Mouse (Mus musculus) hindbrain, embryonic 15.5 days (tissue): ENCODE results near the gene Poc1b. TPM values are rescaled to one million over a fixed set of nuclear protein-coding genes. Genes with fewer than 3 reads are reported as not detected.

Experiments used
- ATAC-seq: fragments of 200-750 bp; cut with Nextera tagmentation; 2 replicates; pipeline ENCODE4 v1.8.0; 2017; ENCODE audit warnings: low read depth, moderate number of reproducible peaks, moderate TSS enrichment; ENCODE audit not compliant: low FRiP score
- H3K27ac ChIP-seq: fragments of 300-500 bp; sonication (generic); replicated peaks from 2 replicates; pipeline ENCODE4 v1.5.1; 2015; ENCODE audit warnings: mild to moderate bottlenecking, inconsistent platforms
- H3K27me3 ChIP-seq: fragments of 300-500 bp; sonication (generic); 2 replicates; pipeline ENCODE4 v1.6.1; 2015; ENCODE audit warnings: control low read depth, inconsistent platforms
- H3K36me3 ChIP-seq: fragments of 300-500 bp; sonication (generic); 2 replicates; pipeline ENCODE4 v1.6.1; 2015; ENCODE audit warnings: control low read depth, inconsistent platforms
- H3K4me1 ChIP-seq: fragments of 300-500 bp; sonication (generic); replicated peaks from 2 replicates; pipeline ENCODE4 v1.6.1; 2015; ENCODE audit warnings: control low read depth, inconsistent platforms
- H3K4me2 ChIP-seq: fragments of 300-500 bp; sonication (generic); 2 replicates; pipeline ENCODE4 v1.6.1; 2015; ENCODE audit warnings: moderate library complexity, mild to moderate bottlenecking, inconsistent platforms
- H3K4me3 ChIP-seq: fragments of 300-500 bp; sonication (generic); 2 replicates; pipeline ENCODE4 v1.5.1; 2015; ENCODE audit warnings: mild to moderate bottlenecking, inconsistent platforms
- H3K9ac ChIP-seq: fragments of 300-500 bp; sonication (generic); 2 replicates; pipeline ENCODE4 v1.6.1; 2015; ENCODE audit warnings: inconsistent platforms
- H3K9me3 ChIP-seq: fragments of 300-500 bp; sonication (generic); 2 replicates; pipeline ENCODE4 v1.6.1; 2016; ENCODE audit warnings: control low read depth, inconsistent platforms
- WGBS: fragments of 180-500 bp; shearing (Covaris S2); methylation state at CpG from one replicate; pipeline ENCODE4 v1.1.7; 2015; 5-methylcytosine and 5-hydroxymethylcytosine counted together
- polyA plus RNA-seq: library from polyadenylated mRNA; unstranded; fragments of >200 nt; fragmentation: Nextera tagmentation; extraction: Ambion mirVana; gene quantifications from 2 replicates; pipeline ENCODE4 v1.2.1, GENCODE M21; 2015

The Poc1b gene
- 11.5 and 15.4 TPM in 2 replicates for polyA plus RNA-seq

DNA sequence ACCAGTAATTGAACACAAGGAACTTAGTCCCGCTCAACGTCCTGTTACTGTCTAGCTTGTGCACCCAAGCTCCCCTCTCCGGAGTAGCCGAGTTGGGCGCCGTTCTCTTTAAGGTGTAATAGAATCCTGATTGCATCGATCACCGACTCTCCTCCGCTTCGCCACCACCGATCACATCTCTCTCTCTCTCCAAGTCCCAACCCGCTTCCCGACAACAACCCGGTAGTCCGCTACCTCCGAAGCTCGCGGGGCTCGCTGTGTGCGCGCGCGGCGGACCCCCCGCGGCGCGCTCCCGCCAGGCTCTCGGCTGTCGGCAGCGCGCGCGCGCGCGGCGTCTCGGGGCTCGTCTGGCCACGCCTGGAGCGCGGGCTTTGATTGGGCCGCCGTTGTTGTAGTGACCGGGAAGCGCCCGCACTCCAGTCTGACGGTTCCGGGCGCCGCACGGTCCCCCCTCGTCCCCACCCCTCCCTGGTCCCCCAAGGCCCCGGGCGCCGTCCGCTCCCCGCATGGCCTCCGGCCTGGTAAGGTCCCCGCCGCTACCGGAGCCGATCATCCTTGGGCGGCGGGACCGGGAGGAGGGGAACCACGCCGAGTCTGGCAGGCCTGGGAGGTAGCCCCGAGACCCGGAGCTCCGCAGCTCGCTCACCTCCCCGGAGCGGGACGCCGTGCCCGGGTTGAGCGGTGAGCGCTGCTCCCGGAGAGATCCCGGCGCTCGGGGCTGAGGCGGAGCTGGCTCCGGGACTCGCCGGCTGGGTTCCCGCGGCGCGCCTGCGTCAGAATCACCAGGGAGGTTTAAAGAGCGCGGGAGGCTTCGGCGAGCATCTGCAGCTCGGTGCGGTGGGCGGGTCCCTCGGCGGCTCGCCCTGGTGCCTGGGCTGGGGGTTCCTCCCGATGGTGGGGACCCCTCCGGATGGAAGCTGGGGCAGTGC lies at the start of gene Poc1b:
TSS of gene Poc1b (plus strand) at position 334 of the 929 bp plus-strand sequence.
- H3K4me3 ChIP-seq = peak within 1 kb of the TSS; percentile 64
- under 1% methylated on average over 100 of the region's 106 CpGs for WGBS
- H3K9me3 ChIP-seq = no peaks in the 10 kb centered on the region
- no peaks in the 10 kb centered on the region for H3K27me3 ChIP-seq
- peak within 1 kb of the TSS; percentile 89 for H3K4me2 ChIP-seq
- peaks cover 41% of the 10 kb centered on the region for H3K4me1 ChIP-seq
- H3K36me3 ChIP-seq = peaks cover 9% of the 10 kb centered on the region; the same call in 1 of the 2 replicates
- H3K27ac ChIP-seq = peak within 1 kb of the TSS; percentile 89
- H3K9ac ChIP-seq = peak within 1 kb of the TSS; percentile 63
- peak; percentile 96 for ATAC-seq

DNA sequence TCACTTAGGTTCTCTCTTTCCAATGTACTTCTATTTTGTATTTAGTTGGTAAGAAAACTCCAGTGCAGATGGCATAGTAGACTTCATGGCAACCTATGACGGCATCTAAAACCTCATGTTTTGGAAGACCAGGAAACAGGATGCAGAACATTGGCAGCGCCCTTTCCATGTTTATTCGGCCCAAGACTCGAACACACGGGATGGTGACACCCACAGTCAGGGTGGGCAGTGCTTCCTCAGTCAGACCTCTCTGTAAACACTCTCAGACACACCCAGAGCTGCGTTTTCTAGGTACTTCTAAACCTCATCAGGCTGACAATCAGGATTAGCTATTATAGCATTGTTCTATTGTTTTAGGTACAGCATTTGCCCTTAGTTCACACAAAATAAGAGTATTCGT lies 46.2 kb upstream of the Poc1b start:
- H3K4me2 ChIP-seq = no peak overlapping the region
- no peaks in the 10 kb centered on the region for H3K4me1 ChIP-seq
- H3K27me3 ChIP-seq = no peaks in the 10 kb centered on the region
- no peaks in the 10 kb centered on the region for H3K9me3 ChIP-seq
- no peak overlapping the region for H3K27ac ChIP-seq
- no peak for ATAC-seq
- no peaks in the 10 kb centered on the region for H3K36me3 ChIP-seq
- no peak overlapping the region for H3K9ac ChIP-seq
- WGBS = 93% methylated on average over 7 of the region's 7 CpGs
- H3K4me3 ChIP-seq = no peak overlapping the region

DNA sequence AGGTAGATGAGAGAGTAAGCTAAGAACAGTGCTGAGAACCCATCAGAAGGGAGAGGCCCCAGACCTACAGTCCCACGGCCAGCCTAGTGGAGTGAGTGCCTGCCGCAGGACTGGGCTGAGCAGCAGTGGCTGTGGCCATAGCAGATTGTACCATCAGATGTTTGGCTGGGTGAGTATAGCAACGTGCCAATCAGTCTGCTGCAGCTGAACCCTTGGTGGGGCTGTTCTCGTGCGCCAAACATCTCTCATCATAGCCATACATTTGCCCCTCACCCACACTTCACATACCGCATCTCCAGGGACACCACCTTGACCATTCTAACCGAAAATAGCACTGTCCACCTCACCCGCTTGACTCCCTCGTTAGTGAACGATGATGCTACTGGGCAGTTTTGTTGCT lies 45.4 kb upstream of the Poc1b start:
- H3K9me3 ChIP-seq = no peaks in the 10 kb centered on the region
- H3K27ac ChIP-seq = no peak overlapping the region
- ATAC-seq = no peak
- no peak overlapping the region for H3K9ac ChIP-seq
- 90% methylated on average over 10 of the region's 10 CpGs for whole genome bisulfite sequencing
- no peaks in the 10 kb centered on the region for H3K36me3 ChIP-seq
- no peaks in the 10 kb centered on the region for H3K27me3 ChIP-seq
- H3K4me1 ChIP-seq = no peaks in the 10 kb centered on the region
- no peak overlapping the region for H3K4me3 ChIP-seq
- no peak overlapping the region for H3K4me2 ChIP-seq

DNA sequence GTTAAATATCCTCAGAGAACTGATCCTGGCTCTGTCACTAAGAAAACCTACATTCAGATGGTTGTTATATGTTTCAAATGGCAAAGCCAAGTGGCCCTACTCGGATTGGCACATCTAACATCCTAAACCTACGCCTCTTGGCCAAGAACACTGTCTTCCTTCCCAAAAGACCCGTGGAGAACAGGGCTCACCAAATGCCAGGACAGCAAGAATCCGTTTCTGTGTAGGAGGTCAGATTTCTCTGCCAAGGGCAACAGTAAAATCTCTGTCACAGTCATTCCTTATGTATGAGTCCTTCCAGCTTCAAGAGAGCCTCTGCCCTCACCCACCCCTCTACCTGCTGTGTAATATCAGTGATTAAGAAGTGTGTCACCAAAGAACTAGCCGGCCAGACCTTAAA lies 44.3 kb upstream of the Poc1b start:
- Histone ChIP-seq H3K9me3 (no peaks in the 10 kb centered on the region), H3K4me2 (no peak overlapping the region), H3K9ac (no peak overlapping the region), H3K4me3 (no peak overlapping the region), H3K36me3 (no peaks in the 10 kb centered on the region), H3K27ac (no peak overlapping the region), H3K27me3 (no peaks in the 10 kb centered on the region), H3K4me1 (no peaks in the 10 kb centered on the region)
- 81% methylated on average over 5 of the region's 5 CpGs for WGBS
- no peak for ATAC-seq

DNA sequence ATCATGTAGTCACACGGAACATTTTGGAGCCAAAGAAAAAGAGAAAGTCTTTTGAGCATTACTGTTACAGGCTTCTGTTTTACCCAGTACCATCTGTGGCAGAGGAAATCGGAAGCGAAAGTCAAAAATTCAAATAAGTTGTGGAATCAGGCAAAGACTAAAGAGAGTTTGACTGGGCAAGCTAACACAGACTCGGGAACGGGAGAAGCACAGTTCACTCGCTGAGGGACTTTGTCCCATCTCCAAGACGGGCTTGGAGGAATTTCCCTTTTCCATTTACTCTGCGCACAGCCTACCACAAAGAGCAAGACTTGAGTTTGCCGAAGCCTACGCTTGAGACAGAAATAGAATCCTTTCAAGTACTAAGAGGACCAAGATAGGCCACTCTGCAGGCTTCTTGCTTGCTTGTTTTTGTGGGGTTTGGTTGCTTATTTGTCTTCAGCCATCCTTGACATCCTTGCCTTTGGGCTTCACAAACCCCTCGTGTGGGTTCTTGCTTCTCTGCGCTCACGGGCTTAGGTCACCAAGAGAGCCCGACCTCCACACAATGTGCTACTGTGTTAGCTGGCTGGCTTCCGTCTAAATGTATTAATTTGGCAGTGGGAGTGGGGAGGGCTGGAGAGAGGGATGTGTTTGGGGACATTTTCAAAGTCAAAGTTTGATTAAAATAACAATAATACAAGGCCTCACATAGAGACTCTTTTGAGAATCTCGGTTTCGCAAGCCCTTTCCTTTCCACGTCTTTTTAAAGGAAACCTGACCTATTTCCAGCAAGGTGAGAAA lies 30.5 kb upstream of the Poc1b start:
- Histone ChIP-seq H3K36me3 (no peaks in the 10 kb centered on the region), H3K27ac (no peak overlapping the region), H3K4me1 (no peaks in the 10 kb centered on the region), H3K27me3 (no peaks in the 10 kb centered on the region), H3K9ac (no peak overlapping the region), H3K4me3 (no peak overlapping the region), H3K9me3 (no peaks in the 10 kb centered on the region), H3K4me2 (no peak overlapping the region)
- WGBS = 70% methylated on average over 18 of the region's 18 CpGs
- no peak for ATAC-seq

DNA sequence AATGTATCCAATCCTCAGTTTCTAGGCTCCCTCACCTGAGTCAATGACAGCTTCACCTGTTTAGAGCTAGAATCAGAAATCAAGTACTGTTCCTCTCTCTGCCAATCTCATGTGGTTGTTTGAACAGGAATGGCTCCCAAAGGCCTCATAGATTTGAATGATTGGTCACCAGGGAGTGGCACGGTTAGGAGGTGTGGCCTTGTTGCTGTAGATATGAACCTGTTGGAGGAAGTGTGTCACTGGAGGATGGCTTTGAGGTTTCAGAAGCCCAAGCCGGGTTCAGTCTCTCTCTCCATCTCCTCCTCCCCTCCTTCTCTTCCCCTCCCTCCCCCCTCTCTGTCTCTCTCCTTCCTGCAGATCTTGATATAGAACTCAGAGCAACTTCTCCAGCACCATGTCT lies 28.2 kb upstream of the Poc1b start:
- Histone ChIP-seq H3K4me3 (no peak overlapping the region), H3K9ac (no peak overlapping the region), H3K36me3 (no peaks in the 10 kb centered on the region), H3K4me1 (no peaks in the 10 kb centered on the region), H3K27ac (no peak overlapping the region), H3K27me3 (no peaks in the 10 kb centered on the region), H3K4me2 (no peak overlapping the region), H3K9me3 (no peaks in the 10 kb centered on the region)
- WGBS = 90% methylated on average over 2 of the region's 2 CpGs
- ATAC-seq = no peak

DNA sequence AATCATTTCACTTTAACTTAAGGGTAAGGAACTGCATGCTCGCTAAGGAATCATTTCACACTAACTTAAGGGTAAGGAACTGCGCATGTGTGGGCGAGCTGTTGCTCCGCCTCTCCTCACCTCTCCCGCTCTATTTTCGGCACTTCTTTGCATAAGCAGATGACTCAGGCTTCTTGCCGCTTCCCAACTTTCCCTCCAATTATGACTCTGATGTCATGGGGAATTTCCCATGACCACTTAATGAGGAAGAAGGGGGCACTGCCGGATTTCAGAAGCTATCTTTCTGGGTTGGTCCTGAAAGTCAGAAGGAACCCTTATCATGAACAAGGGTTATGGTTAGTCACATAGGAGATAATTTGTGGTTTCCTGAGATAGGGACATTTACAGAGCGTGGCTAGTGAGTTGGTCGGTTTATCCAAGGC lies 25.3 kb upstream of the Poc1b start:
- no peak overlapping the region for H3K27ac ChIP-seq
- no peaks in the 10 kb centered on the region for H3K27me3 ChIP-seq
- H3K9ac ChIP-seq = no peak overlapping the region
- no peak for ATAC-seq
- H3K4me2 ChIP-seq = no peak overlapping the region
- no peaks in the 10 kb centered on the region for H3K36me3 ChIP-seq
- no peak overlapping the region for H3K4me3 ChIP-seq
- 89% methylated on average over 10 of the region's 10 CpGs for WGBS
- H3K9me3 ChIP-seq = no peaks in the 10 kb centered on the region
- H3K4me1 ChIP-seq = peaks cover 3% of the 10 kb centered on the region; the same call in 1 of the 2 replicates

DNA sequence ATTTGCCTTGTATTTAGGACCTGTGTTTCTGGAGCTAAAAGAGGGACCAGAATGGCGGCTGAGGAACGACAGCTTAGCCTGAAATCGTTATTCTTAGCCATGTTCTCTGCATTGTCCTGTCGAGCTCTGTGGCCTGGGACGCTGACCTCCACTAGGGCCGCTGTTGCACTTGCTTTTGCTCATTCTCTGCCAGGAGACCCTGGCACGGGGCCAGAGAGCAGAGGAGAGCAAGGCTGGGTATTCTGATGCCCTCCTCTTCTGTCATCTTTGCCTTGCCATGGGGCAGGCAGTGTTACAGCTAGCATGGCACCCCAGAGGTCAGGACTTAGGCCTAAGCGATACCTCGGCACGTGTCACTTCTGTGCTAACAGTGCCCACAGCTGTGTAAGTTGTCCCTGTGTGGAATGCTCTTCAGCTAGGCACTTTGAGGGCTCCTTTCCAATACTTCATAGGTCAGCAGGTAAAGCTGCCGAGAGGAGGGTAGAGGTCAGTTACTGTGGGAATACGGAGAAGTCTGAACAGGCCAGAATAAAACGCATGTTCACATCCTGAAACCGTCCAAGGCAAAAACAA lies 23.3 kb upstream of the Poc1b start:
- H3K27ac ChIP-seq = no peak overlapping the region
- WGBS = 79% methylated on average over 14 of the region's 14 CpGs
- H3K4me1 ChIP-seq = peaks cover 3% of the 10 kb centered on the region; the same call in 1 of the 2 replicates
- no peaks in the 10 kb centered on the region for H3K36me3 ChIP-seq
- no peaks in the 10 kb centered on the region for H3K27me3 ChIP-seq
- ATAC-seq = no peak
- no peak overlapping the region for H3K4me3 ChIP-seq
- H3K9ac ChIP-seq = no peak overlapping the region
- no peaks in the 10 kb centered on the region for H3K9me3 ChIP-seq
- no peak overlapping the region for H3K4me2 ChIP-seq

DNA sequence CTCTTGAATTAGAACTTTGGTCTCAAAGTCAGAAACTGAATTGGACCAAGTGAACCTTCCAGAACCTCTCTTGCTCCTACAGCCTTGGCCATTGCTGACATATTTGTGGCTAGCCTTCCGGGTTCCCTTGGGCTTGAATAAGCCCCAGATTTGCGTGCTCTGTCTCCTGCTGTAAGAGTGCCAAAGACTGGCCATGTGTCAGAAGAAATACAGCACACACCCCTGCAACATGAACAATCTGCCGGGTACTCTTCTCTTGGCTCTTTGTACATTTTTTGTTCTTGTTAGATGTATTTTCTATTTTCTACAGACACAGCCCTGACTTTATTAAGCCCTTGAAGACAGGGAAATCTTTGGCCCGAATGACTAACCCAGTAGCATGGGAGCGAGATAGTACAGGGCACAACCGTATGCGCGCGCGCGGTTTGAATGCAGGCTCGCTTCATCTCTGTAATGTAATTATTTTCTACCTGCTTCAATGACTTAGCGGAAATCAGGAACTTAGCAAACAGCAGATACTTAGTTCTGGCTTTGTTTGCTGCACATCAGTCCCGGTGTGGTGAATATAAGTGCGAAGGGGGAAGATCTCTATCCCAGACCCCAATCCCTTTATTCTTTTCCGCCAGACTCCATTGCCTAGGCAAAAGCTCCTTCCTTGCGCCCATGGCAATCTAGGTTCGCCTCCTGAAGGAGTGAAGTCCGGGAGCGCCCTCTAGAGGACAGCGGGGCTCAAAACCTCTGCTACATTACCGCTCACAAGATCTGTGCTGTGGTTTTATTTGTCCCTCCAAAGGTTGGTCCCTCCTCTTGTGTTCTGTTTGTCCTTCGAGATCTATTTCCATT lies 22.2 kb upstream of the Poc1b start:
- no peaks in the 10 kb centered on the region for H3K27me3 ChIP-seq
- no peak overlapping the region for H3K9ac ChIP-seq
- no peak overlapping the region for H3K27ac ChIP-seq
- peak overlapping the region; percentile 36 for H3K4me2 ChIP-seq
- H3K36me3 ChIP-seq = no peaks in the 10 kb centered on the region
- H3K9me3 ChIP-seq = no peaks in the 10 kb centered on the region
- no peak overlapping the region; the same call in 1 of the 2 replicates for H3K4me3 ChIP-seq
- ATAC-seq = peak; percentile 72
- peaks cover 3% of the 10 kb centered on the region; the same call in 1 of the 2 replicates for H3K4me1 ChIP-seq
- WGBS = 47% methylated on average over 23 of the region's 23 CpGs

DNA sequence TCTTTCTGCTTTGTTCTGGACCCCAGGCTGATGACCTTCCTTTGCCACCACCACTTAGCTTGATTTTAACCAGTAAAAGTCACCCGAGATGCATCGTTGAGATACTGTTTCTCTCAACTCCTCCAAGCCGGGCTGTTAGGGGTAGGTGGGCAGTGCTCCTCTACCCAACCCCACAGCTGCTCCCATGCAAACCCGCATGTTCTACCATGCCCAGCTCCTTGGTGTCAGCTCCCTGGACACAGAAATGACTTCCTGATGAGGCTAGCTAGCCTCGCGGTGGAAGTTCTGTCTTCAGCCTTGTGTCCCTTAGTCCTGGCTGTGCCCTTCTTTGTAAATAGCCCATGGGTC lies 21.6 kb upstream of the Poc1b start:
- Histone ChIP-seq H3K36me3 (no peaks in the 10 kb centered on the region), H3K27me3 (no peaks in the 10 kb centered on the region), H3K4me2 (no peak overlapping the region; the same call in 1 of the 2 replicates), H3K4me1 (peaks cover 3% of the 10 kb centered on the region; the same call in 1 of the 2 replicates), H3K9ac (no peak overlapping the region), H3K9me3 (no peaks in the 10 kb centered on the region), H3K27ac (no peak overlapping the region), H3K4me3 (no peak overlapping the region)
- WGBS = 60% methylated on average over 6 of the region's 6 CpGs
- peak; percentile 60 for ATAC-seq

DNA sequence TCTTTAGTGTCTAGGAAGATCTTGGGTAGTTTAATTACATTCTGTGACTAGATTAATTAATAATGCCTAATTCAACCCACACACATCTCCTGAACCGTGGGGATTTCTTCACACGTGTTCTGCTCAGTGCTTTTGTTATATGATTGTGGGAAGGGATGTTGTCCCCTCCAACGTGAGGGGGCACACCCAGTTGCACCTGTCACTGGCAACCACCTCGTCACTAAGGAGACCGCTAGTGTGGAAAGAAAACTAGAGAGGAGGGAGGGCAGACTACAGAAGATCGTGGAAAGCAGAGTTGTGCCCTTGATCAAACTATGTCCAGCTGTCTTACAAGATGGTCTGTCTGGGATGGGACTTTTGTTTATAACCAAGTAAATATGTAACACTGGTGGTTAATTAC lies 20.8 kb upstream of the Poc1b start:
- Histone ChIP-seq H3K4me3 (no peak overlapping the region), H3K27me3 (no peaks in the 10 kb centered on the region), H3K27ac (no peak overlapping the region), H3K4me1 (peaks cover 3% of the 10 kb centered on the region; the same call in 1 of the 2 replicates), H3K9ac (no peak overlapping the region), H3K4me2 (no peak overlapping the region), H3K9me3 (no peaks in the 10 kb centered on the region), H3K36me3 (no peaks in the 10 kb centered on the region)
- ATAC-seq = no peak
- 68% methylated on average over 6 of the region's 6 CpGs for WGBS
